Mouse (Mus musculus): ENCODE data around the gene Mmp28.

DNA sequence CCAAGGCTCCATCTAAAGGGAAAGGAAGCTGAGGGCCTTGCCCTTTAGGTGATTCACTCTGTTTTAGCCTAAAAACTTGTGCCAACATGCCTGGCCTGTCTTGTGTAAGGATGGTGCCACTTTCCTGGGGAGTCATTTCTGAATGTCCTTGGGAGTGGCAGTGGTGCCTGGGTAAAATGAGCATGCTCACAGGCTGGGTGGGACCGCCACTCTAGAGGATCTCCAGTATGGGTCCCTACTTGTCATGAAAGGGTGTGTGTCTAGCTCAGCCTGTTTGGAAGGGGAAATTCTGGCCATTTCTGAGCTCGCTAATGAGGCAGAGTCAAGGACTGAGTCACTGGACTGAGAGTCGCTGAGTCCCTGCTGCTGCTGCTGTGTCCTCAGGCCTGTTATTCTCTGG lies 7.3 kb downstream of the Mmp28 start:
- no peak for TF ChIP-seq CTCF (IDR thresholded peaks at IDR 0.05; ENCODE audit: extremely low read depth, insufficient read length, insufficient replicate concordance, low read depth, low read length)
- TF ChIP-seq POLR2A (IDR thresholded peaks at IDR 0.05; ENCODE audit: low read depth, low read length), result no peak
